Mouse (Mus musculus): Measurements from ENCODE around the gene Crebbp.

DNA sequence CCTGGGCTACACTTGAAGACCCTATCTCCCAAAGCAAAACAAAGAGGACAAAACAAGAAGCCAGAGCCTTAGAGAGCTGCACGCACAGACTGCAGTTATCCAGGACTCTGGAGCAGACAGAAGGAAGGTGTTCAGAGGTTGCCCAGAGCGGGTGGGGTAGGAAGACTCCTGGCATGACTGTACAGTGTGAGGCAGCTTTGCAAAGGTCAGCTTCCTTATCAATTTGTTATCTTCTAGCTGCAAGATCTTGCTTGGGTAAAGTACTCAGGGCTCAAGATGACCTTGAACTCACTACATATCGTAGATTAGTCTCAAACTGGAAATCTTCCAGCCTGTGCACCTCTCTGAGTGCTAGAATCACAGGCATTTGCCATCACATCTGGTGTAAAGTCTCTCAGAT is 49.7 kb upstream of the Crebbp start:
- TF ChIP-seq CTCF (conservative IDR thresholded peaks at IDR 0.05; ENCODE audit: low read length) (no peak), NANOG (IDR thresholded peaks at IDR 0.05; ENCODE audit: borderline replicate concordance, low read length) (no peak)

Measured in E14TG2a.4 (cell line).